Mouse (Mus musculus): ENCODE results near the gene Tollip.

The Tollip gene

DNA sequence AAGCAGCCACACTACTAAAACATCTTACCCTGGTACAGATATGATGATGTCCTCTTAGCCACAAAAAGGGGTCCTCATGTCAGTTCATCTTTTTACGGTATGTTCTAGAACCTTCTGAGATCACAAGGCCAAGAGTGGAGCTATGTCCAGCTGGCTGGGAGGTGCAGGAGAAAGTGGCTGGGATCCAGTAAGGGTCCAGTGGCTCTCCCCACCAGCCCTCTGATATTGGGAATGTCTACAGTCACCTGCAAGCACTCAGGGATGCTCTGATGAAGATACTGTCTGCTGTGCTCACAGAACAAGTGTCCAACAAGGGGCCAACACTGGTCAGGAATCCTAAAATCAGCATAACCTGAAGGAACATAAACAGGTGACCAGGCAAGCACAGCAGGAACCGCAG, at the start of gene Tollip:
Tollip (minus strand) TSS at position 101 of the 400 bp plus-strand sequence.
- DNase-seq (ENCODE audit: low spot score), result no peak

DNA sequence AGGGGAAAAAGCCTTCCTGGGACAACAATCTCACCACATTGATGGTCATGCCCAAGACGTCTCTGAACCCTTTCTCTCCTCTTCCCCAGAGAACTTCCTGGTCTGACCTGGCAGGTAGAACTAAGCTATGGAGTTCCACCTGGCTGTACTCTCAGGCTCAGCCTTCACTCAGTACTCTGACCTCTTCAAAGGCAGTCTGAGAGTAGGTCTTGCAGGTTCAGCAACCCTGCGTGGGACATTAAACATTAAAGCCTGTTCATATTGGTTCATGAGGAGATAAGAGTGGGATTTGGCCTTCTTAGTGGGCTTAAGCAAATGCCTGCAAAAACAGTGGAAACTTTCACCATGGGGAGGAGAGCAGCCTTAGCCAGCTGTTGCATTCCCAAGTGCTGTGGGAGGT, 48.0 kb upstream of the Tollip start:
- no peak for DNase-seq (ENCODE audit: low spot score)

- DNase-seq (ENCODE audit: low spot score), result no peak
These were observed 44.2 kb upstream of the Tollip start for GRCm38 (mm10) chr7:141962521-141962920.

GRCm38 (mm10) chr7:141961491-141961890, 43.2 kb upstream of the Tollip start:
- no peak for DNase-seq (ENCODE audit: low spot score)

- no peak for DNase-seq (ENCODE audit: low spot score)
These were observed 42.6 kb upstream of the Tollip start for GRCm38 (mm10) chr7:141960926-141961325.

GRCm38 (mm10) chr7:141959133-141959532, 40.8 kb upstream of the Tollip start:
- DNase-seq (ENCODE audit: low spot score), result no peak

GRCm38 (mm10) chr7:141958211-141958610, 39.9 kb upstream of the Tollip start:
- no peak for DNase-seq (ENCODE audit: low spot score)

- no peak for DNase-seq (ENCODE audit: low spot score)
These were observed 39.3 kb upstream of the Tollip start for GRCm38 (mm10) chr7:141957524-141958051.

GRCm38 (mm10) chr7:141956174-141956566, 37.9 kb upstream of the Tollip start:
- no peak for DNase-seq (ENCODE audit: low spot score)

GRCm38 (mm10) chr7:141955565-141956173, 37.4 kb upstream of the Tollip start:
- DNase-seq (ENCODE audit: low spot score), result no peak

DNA sequence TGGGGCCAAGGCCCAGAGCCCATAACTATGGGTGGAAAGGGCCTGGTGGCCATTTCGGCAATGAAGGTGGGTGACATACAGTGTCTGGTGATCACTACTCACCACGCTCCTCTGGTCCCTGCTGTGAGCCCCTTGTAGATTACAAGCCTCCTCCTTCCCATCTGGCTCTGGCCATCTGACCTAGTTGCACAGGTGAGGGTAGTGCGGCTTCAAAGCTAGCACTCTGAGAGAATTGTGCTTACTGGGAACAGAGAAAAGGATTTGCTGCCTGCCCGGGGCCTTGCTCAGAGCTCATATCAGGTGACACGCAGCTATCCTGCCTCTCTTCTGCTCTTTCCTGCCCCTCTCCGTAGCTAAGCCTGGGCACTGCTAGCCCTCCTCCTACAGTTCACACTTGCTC, 35.3 kb upstream of the Tollip start:
- DNase-seq (ENCODE audit: low spot score), result no peak

DNA sequence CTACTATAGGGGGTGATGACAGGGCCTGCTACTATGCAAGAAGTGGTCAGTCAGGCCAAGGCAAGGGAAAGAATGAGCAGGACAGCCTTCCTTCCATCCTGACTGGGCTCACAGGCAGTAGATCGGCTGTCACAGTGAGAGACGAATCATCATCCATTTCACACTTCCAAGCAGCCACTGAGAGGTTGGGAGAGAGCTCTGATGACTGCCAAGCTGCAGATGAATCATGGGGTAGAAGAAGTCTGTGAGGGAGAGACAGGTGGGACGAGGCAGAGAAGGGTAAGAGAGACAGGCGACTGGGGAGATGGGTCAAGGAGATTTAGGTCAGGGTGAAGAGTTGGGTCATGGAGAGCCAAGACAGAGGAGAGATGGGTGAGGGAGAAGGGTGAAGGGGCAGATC, 34.6 kb upstream of the Tollip start:
- DNase-seq (ENCODE audit: low spot score), result no peak

DNA sequence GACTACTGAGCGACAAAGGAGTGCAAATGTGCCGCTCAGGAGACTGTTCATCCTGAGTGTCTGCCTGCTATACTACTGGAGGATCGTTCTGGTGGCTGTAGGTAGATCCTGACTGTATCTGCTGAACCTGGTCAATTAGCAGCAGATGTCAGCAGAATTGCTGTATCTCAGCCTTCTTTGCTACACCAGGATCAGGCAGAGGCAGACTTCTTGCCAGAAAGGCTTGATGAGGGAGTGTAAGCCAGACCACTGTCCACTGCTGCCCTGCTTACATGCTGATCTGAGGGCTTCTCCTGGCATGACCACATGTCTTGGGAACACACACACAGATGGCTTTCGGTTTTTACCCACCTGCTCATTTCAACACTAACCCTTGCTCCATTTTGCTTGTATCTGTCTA, 33.5 kb upstream of the Tollip start:
- no peak for DNase-seq (ENCODE audit: low spot score)

DNA sequence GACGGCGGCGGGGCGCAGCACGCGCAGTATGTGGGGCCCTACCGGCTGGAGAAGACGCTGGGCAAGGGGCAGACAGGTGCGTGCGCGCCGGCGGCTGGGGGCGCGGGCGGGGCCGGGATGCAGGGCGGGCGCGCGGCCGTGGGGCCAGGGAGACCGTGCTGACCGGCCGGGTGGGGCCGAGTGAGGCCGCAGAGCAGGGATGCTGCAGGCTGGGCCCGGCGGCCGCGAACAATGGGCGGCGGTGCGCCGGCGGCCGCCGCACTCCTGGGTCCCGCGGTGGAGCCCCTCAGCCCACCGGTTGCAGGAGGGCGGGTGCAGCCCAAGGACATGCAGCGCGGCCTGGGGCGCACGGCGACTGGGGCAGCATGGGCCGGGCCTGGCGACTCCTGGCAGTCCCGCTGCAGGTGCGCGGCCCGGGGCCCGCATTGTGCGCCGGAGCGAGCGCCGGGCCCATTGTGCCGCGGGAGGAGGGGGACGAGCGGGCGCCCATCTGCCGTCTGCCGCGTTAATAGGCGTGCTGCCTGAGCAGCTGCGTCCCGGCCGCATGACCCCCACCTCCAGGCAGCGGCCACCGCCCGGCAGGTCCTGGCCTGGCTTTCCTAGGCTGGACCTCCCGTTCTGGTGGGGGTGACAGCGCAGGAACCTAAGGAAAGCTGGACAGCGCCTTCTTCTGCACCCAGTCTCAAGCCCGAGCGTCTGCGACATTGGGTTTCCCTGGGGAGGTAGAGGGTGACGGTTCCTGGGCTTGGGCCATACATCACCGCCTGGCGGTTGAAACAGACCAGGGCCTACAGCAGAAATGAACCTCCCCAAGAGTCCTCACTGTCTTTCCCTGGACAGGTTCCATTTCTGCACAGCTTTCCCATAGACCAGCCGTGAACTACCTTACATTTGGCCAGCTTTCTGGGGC, 32.1 kb upstream of the Tollip start:
- DNase-seq (ENCODE audit: low spot score), result no peak

GRCm38 (mm10) chr7:141949799-141950103, 31.4 kb upstream of the Tollip start:
- DNase-seq (ENCODE audit: low spot score), result no peak

DNA sequence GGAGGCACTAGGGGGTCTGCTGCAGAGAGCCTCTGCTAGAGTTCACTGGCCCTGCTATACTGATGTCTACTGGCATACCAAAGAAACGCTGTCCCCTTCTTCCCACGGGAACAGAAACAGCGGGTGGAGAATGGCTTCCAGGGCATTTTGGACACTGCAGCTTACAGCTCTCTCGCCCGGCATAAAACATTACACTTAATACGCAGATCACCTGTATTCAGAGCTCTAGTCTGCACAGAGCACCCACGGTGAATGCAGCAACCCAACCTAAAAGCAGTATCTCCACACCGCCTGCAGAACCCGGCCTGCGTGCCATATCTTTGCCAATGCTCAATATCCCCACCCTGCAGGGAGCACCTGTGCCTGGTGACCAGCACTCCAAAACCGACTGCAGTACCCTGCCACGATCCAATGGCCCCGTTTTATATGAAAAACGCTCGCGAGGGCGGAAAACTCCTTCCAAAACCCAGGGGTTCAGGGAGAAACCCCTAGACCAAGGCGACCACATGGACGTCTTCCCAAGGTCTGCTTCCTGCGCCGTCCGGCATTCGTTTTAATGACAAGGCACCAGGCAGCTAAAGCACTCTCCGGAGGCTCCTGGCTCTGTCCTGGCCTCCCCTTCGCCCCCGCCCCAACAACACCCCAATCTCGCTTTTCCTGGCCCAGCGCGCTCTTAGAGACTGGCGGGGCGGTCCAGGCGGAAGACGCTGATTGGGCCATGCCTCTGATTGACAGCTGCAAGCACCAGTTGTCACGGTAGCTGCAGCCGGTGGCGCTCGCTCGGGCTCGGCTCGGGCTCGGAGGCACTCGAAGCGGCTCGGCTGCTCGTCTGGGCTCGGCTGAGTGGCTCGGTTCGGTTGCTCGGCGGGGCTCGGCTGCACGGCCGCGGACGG, 30.8 kb upstream of the Tollip start, which contains the start of gene Brsk2:
Brsk2 (plus strand) TSS at position 846 of the 893 bp plus-strand sequence.
- DNase-seq (ENCODE audit: low spot score), result no peak

- no peak for DNase-seq (ENCODE audit: low spot score)
These were observed 29.7 kb upstream of the Tollip start for GRCm38 (mm10) chr7:141948045-141948444.

GRCm38 (mm10) chr7:141947512-141947911, 29.2 kb upstream of the Tollip start:
- DNase-seq (ENCODE audit: low spot score), result no peak

GRCm38 (mm10) chr7:141945927-141946326, 27.6 kb upstream of the Tollip start:
- DNase-seq (ENCODE audit: low spot score), result no peak

DNA sequence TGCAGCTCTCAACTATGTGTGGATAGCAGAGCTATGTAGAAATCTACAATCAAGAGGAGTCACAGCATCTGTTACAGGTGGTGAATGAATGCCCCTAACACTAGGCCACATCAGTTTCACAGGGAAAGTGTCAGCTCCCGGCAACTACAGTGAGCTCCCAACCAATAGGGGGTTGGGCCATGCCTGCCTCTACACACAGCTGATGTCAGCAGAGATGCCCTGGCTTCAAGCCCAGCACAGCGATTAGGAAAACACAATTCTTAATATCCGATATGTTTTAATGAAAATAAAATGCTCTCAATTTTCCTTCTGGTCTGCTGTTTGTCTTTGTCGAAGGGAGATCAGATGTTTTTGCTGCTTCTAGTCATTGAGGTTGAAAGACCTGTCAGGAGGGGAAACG, 25.1 kb upstream of the Tollip start:
- DNase-seq (ENCODE audit: low spot score), result no peak

- DNase-seq (ENCODE audit: low spot score), result no peak
These were observed 16.6 kb upstream of the Tollip start for GRCm38 (mm10) chr7:141934951-141935350.
